Mouse (Mus musculus): ENCODE results near the gene Apeh. TPM values are rescaled to one million over a fixed set of nuclear protein-coding genes. Genes with fewer than 3 reads are reported as not detected.
A peak's percentile ranks its signal among the peaks of the same experiment; 100 is the strongest.
"Not testable (repeated sequence)": the region's sequence is repeated elsewhere in the genome, so short reads cannot be mapped to it uniquely, and the experiment has no call there.

The Apeh gene
- 10 to 100 TPM; 31.0 to 31.8 TPM for total RNA-seq (2021)
- long read RNA-seq, experiment 1, partial matches to known transcripts = 3 of 12 reads
- long read RNA-seq, experiment 1, other reads (novel, unspliced or antisense) = 5 of 12 reads
- long read RNA-seq, experiment 2, transcript Apeh-206 (22 exons, 2,518 nt) = major isoform, 8 of 15 reads
- long read RNA-seq, experiment 2, partial matches to known transcripts = 2 of 15 reads
- long read RNA-seq, experiment 2, other reads (novel, unspliced or antisense) = 5 of 15 reads

DNA sequence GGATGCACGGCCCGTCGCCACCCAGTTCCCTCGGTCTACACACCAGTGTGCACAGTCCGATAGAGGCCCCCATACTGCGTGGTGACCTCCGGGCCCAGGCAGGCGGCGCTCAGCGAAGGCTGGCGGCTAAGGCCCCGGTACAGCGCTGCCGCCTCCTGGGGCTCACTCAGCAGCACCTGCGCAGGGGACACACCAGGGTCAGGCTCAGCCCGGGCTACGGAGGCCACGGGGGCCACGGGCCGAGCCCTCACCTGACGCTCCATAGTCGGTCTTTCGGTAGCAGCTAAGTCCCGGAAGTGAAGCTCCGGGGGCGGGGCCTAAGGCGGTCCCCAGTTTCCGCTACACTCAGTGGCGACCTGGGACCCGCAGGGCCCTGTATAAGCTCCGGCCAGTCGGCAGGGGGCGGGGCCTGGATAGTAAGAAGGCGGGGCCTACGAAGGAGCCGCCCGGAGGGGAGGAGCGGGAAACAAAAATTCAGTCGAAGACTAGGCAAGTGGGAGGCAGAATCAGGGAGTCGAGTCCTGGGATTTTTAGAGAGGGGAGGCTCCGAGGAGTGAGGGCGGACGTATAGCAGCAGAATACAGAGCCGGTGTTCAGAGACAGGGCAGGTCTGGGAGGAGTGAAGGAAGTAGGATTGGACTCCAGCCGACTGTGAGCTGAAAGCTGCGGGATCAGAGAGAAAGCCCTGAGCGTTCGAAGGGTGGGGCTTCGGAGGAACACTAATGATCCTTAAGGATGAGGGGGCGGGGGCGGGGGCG is at the start of gene Apeh:
Gene Apeh (minus strand): TSS at position 423 of the 758 bp plus-strand sequence.
- TF ChIP-seq CTCF (IDR thresholded peaks at IDR 0.05) = peak; percentile 13
- intact Hi-C loops (cut with DNase I) = no loop called here
- peak within 1 kb of the TSS; percentile 74 for H3K27ac ChIP-seq
- H3K4me3 ChIP-seq = peak within 1 kb of the TSS; percentile 53
- DNase-seq (ENCODE audit: extremely low spot score in 1 of 2, low spot score in 2 of 2) = peak; percentile 83 to 87

DNA sequence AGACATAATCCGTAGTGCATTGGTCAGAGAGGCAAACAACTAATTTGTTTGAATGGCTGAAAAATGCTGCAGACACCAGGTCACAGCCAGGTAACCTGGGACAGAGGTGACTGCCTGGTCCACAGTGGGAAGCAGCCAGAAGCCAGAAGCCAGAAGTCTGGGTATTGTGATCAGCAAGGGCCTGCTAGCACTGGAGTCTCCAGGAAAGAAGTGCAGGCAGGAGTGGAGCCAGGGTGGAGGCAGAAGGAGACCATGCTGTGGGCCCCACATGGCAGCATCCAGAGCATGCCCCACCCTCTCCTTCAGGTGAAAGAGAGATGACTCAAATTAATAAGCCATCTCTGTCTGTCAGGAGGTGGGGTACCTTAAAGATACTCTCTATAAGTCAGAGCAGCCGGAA is 49.1 kb upstream of the Apeh start:
- DNase-seq (ENCODE audit: extremely low spot score in 1 of 2, low spot score in 2 of 2) = no peak
- Histone ChIP-seq H3K27ac (peak overlapping the region; percentile 67), H3K4me3 (no peak overlapping the region)
- intact Hi-C loops (cut with DNase I) = no loop called here
- TF ChIP-seq CTCF (IDR thresholded peaks at IDR 0.05) = no peak

DNA sequence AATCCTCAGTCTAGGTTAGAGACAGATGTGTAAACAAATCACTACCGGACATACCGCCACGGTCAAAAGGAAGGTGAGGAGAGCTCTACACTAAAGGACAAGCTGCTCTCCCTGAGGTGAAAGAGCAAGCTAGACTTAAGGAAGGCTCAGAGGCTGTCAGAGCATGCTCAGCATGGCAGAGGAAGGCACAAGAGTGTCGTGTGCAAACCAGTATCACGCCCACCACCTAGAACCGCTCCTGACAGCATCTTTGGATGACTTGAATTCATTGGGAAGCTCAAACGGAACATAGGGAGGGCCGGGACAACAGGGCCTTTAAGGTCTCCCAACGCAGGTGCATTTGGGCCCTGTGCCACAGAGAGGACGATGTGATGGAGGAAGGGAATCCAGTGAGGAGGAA is 47.0 kb upstream of the Apeh start:
- Histone ChIP-seq H3K4me3 (no peak overlapping the region), H3K27ac (peak overlapping the region; percentile 84)
- intact Hi-C loops (cut with DNase I) = no loop called here
- TF ChIP-seq CTCF (IDR thresholded peaks at IDR 0.05) = no peak
- DNase-seq (ENCODE audit: extremely low spot score in 1 of 2, low spot score in 2 of 2) = no peak

DNA sequence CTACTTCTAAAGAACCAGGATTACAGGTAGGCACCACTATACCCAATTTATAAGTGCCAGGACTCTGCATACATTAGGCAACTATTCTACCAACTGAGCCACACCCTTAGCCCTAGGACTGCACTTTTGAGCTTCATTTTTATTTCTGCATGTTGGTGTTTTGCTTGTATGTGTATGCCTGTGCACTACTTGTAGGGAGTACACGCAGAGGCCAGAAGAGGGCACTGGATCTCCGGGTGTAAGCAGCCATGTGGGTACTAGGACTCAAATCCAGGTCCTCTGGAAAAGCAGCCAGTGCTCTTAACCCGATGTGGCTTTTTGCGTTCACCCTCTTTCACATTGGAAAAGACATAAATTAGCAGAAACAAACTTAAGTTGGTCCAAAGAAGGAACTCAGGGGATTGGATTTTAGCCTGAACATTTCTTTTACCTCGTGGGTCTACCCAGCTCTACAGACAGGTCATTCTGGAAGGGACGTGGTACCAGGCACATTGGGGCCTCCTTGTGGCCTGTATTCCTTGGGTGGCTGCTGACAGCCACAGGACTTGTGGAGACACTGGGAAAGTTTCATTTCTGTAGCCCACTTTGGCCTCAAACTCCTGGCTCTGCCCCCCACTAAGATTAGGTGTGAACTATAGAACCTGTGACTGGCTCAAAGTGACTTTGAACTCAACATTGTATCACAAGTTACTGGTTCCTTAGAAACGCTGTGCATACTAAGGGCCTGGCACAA is 45.7 kb upstream of the Apeh start:
- Histone ChIP-seq H3K4me3 (no peak overlapping the region), H3K27ac (peak overlapping the region; percentile 84)
- peak; percentile 42 for TF ChIP-seq CTCF (IDR thresholded peaks at IDR 0.05)
- DNase-seq (ENCODE audit: extremely low spot score in 1 of 2, low spot score in 2 of 2) = no peak
- intact Hi-C loops (cut with DNase I) = loop anchor here (5.0 kb wide), 2 partner anchors 32 to 62 kb away; no protein-coding TSS in a partner anchor

DNA sequence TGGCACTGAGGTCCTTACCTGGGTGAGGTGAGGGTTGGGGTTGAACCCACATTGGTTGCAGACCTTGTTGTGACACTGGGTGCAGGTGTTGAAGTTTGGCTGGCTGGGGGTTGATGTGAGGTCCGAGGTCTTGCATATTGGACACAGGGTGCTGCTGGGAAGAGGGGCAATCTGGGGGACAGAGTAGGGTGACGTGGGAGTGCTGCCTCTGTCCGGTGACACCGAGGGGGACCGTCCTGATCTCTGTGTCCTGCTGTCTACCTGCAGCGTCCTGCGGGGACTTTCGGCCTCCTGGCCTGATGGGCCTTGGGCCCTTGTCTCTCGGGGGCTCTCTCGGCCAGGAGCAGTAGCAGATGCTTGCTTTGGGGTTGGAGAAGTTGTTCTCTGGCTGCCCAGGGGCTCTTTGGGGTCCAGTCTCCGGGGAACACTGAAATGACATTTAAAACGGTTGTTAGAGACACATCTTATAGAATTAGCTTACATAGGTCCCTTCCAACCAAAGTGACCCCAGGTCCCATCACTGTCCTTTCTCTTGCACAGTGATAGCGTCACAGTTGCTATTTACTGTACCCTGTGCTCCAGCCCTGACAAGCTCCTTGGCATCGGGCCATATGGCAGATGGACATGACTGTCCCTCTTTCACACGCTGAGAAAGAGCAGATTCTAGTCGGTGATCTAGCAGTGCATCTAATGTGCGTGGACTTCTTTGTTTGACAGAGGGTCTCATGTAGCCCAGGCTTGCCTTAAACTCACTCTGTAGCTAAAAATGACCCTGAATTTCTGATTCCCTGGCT is 45.0 kb upstream of the Apeh start:
- TF ChIP-seq CTCF (IDR thresholded peaks at IDR 0.05) = no peak
- intact Hi-C loops (cut with DNase I) = loop anchor here (5.0 kb wide), 2 partner anchors 33 to 63 kb away; no protein-coding TSS in a partner anchor
- H3K27ac ChIP-seq = peak overlapping the region; percentile 84
- DNase-seq (ENCODE audit: extremely low spot score in 1 of 2, low spot score in 2 of 2) = no peak
- H3K4me3 ChIP-seq = no peak overlapping the region

DNA sequence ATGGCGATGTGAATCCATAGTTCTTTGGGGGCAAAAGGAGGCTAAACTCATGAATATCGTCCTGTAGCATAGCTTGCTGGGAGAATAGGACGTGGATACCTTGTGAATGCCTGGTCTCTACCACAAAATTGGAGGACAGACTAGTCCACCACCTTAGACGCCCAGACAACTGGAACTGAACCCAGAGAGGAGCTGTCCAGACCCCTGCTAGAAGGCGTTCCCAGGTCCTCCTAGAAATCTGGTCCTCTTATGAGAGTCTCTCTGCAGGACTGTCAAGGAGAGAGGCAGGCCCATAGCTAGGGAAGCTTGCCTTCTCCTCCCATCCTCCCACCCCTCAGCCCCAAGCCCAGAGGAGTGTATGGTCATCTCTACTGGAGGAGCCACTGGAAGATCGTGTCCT is 43.7 kb upstream of the Apeh start:
- DNase-seq (ENCODE audit: extremely low spot score in 1 of 2, low spot score in 2 of 2) = no peak
- no peak overlapping the region for H3K4me3 ChIP-seq
- intact Hi-C loops (cut with DNase I) = loop anchor here (5.0 kb wide), 2 partner anchors 34 to 64 kb away; no protein-coding TSS in a partner anchor
- H3K27ac ChIP-seq = peak overlapping the region; percentile 84
- TF ChIP-seq CTCF (IDR thresholded peaks at IDR 0.05) = no peak

DNA sequence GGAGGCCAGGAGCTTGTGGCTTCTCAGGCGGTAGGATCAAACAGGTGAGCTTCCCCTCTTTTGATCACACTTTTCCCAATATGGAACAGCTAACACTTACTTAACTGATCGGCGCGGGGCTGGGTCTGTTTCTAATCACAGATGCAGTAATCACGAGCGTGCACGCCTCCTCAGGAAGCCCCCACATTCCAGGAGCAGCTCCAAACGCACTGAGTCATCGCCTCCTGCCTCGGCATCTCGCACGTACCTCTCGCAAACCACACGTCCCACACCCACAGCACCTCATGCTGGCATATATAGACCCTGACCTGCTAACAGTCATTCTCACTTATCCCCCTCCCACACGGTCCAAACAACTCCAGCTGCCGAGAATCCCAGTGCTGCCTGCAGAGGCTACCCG is 43.1 kb upstream of the Apeh start:
- TF ChIP-seq CTCF (IDR thresholded peaks at IDR 0.05) = no peak
- Histone ChIP-seq H3K27ac (peak overlapping the region; percentile 84), H3K4me3 (no peak overlapping the region)
- DNase-seq (ENCODE audit: extremely low spot score in 1 of 2, low spot score in 2 of 2) = peak; percentile 86 to 89
- intact Hi-C loops (cut with DNase I) = loop anchor here (1.0 to 5.0 kb wide), 6 partner anchors 9 to 65 kb away; no protein-coding TSS in a partner anchor

DNA sequence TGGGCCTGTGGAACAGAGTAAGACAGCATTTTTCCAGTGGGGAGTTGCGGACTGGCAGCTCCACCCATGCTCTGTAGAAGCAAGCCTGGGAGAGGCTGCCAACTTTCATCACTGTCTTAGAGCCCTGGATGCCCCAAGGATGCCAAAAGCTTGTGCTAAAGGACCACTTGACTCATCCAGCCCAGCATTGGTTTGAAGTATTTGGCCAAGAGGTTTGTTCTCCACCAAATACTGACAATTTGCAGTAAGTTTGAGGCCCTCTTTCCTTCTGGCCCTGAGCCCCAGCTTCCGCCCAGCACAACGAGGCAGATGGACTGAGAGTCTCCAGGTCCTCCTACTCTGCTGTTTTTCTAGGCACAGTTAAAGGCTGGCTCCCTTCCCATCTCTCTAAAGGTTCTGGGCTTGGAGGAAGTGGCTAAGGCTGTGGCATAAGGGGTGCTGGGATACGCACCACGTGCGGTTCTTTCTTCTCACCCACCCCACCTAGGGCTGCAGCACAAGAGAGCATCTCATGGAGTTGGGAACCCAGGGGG is 42.6 kb upstream of the Apeh start:
- TF ChIP-seq CTCF (IDR thresholded peaks at IDR 0.05) = no peak
- H3K27ac ChIP-seq = peak overlapping the region; percentile 72
- DNase-seq (ENCODE audit: extremely low spot score in 1 of 2, low spot score in 2 of 2) = peak; percentile 57 to 71
- intact Hi-C loops (cut with DNase I) = loop anchor here (1.0 to 5.0 kb wide), 6 partner anchors 9 to 65 kb away; no protein-coding TSS in a partner anchor
- H3K4me3 ChIP-seq = no peak overlapping the region

DNA sequence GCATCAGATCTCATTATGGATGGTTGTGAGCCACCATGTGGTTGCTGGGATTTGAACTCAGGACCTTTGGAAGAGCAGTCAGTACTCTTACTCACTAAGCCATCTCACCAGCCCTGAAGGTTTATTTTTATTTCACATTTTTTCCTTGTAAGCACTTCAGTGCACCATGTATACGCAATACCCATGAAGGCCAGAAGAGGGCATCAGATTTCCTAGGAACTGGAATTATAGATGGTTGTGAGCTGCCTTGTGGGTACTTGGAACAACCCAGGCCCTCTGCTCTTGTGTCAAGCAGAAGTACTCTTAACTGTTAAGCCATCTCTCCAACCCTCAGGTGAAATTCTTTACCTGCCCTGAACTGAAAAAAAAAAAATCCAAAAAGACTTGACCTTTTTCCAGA is 41.8 kb upstream of the Apeh start:
- intact Hi-C loops (cut with DNase I) = loop anchor here (2.0 to 5.0 kb wide), 3 partner anchors 36 to 66 kb away; no protein-coding TSS in a partner anchor
- peak in 1 of 2 experiments; percentile 27 for DNase-seq (ENCODE audit: extremely low spot score in 1 of 2, low spot score in 2 of 2)
- Histone ChIP-seq H3K4me3 (no peak overlapping the region), H3K27ac (peak overlapping the region; percentile 72)
- peak; percentile 58 for TF ChIP-seq CTCF (IDR thresholded peaks at IDR 0.05)

DNA sequence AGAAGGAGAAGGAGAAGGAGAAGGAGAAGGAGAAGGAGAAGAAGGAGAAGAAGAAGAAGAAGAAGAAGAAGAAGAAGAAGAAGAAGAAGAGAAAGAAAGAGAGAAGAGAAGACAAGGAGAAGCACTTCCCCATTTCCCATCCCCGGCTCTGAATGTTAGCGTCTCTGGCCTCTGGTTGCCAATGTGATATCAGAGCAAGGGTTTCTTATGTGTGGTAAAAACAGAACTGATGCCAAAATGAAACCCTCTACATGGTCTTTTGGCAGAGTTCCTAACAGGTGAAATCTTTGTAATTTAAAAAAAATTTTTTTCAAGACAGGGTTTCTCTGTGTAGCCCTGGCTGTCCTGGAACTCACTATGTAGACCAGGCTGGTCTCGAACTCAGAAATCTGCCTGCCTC is 41.3 kb upstream of the Apeh start:
- intact Hi-C loops (cut with DNase I) = loop anchor here (2.0 to 5.0 kb wide), 3 partner anchors 37 to 67 kb away; no protein-coding TSS in a partner anchor
- peak overlapping the region; percentile 72 for H3K27ac ChIP-seq
- not testable (repeated sequence) for H3K4me3 ChIP-seq; DNase-seq (ENCODE audit: extremely low spot score in 1 of 2, low spot score in 2 of 2)

DNA sequence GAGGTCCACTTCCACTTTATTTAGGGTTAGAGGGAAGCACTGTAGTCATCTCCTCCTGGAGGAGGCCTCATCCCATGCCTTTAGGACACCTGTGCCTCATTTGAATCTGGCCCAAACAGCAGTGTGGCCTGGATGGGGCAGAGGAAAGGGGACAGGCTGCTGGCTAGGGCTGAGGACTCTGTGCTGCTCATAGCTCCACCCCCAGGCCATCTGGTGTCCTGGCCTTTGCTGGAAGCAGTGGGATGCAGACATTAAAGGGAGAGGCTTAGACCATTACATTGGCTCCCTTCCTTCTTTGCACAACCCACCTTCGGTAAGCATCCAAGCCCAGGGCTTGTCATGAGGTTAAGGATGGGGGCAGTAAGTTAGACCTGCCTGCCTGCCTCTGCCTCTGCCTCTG is 39.1 kb upstream of the Apeh start:
- intact Hi-C loops (cut with DNase I) = no loop called here
- TF ChIP-seq CTCF (IDR thresholded peaks at IDR 0.05) = no peak
- Histone ChIP-seq H3K4me3 (no peak overlapping the region), H3K27ac (peak overlapping the region; percentile 69)
- DNase-seq (ENCODE audit: extremely low spot score in 1 of 2, low spot score in 2 of 2) = no peak

All from left cerebral cortex, adult 2 months (tissue).